Mouse (Mus musculus) thymus, adult 2 months (tissue): ENCODE data around the gene BC049715.

Experiments used
- CTCF ChIP-seq: fragments of 200-500 bp; IDR thresholded peaks from 2 replicates; pipeline ENCODE4 v1.5.1; 2012; ENCODE audit warnings: mild to moderate bottlenecking, control low read depth, low read length, moderate library complexity, borderline replicate concordance; ENCODE audit not compliant: control insufficient read depth, poor library complexity, insufficient read depth; ENCODE audit errors: extremely low read depth
- POLR2A ChIP-seq: fragments of 200-500 bp; IDR thresholded peaks from 2 replicates; pipeline ENCODE4 v1.6.1; 2012; ENCODE audit warnings: mild to moderate bottlenecking, low read length, control low read depth, moderate library complexity; ENCODE audit not compliant: control insufficient read depth, poor library complexity, insufficient read depth; ENCODE audit errors: extremely low read depth

DNA sequence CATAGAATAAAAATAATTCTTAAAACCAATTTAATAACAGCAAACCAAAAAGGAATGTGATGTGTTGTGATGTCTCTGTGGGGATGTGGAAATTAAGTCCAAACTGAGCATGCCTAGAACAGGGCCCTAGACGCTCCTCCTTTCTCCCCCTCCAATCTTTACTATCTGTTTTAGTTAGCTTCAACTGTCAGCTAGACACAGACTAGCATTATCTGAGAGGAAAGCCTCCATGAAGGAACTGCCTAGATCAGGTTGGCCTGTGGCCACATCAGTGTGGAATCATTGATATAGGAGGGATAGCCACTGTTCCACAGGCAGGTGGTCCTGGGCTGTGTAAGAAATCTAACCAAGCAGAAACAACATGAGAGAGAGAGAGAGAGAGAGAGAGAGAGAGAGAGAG lies 32.3 kb upstream of the BC049715 start:
- TF ChIP-seq CTCF = no peak
- no peak for TF ChIP-seq POLR2A
